Mouse (Mus musculus): Measurements from ENCODE around the gene Dzip1. TPM values are rescaled to one million over a fixed set of nuclear protein-coding genes. Genes with fewer than 3 reads are reported as not detected.

Dzip1 gene
- polyA plus RNA-seq (2014; fragmentation: Illumina TruSeq; extraction: RNeasy Lipid Tissue Mini Kit (QIAGEN cat#74804); ENCODE audit: low read depth, low replicate concordance), result 125 TPM

DNA sequence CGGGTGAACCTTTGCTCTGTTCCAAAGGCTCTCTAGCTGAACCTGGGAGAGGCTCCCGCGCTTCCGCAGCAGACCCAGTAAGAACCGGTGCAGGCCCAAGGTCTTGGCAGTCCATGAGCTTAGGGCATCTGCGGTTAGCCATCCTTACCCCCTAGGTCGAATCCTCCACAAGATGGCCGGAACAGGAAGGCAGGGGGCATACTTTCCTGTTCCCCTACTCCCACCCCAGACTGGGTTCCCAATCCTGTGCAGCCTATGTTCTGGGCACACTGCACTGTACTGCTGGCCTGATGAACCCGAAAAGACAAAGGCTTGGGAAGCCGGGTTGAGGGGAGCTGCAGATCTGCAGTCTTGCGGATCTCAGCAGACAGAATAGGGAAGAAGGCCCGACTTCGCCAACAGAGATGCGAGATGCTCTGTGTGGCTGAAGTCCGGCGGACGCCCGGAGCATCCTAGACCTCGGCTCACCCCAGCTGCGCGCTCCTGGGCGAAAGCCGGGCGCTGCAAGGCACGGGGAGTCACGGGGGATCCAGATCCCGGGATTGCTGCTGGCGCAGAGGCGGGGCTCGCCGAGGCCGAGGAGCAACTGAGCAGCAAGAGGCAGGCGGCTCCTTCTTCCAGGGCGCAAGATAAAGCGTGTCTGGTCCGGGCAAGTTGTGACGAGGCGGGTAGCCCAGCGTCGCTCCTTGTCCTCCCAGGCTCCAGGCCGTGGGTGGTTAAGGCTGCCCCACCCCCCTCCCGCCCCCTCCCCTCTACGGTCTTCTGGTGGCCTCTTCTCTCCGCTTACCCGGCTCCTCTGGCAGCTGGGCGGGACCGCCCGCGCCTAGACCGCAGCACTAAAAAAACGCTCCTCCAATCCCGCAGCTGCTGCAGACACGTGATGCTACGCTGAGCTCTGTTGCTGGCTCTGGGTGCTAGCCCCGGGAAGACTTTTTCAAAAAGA is at the start of gene Dzip1:
TSS of gene Dzip1 (minus strand) at position 788 of the 943 bp plus-strand sequence.

GRCm38 (mm10) chr14:118937533-118938492 is 12.6 kb upstream of the Dzip1 start, which contains the start of gene Dnajc3:
Dnajc3 (plus strand) TSS chr14:118937976.

Other genes with a start within 250 kb of the Dzip1 start
- gene Abcc4, start 219.2 kb downstream of the Dzip1 start, polyA plus RNA-seq (2014; fragmentation: Illumina TruSeq; extraction: RNeasy Lipid Tissue Mini Kit (QIAGEN cat#74804); ENCODE audit: low read depth, low replicate concordance), result 1.5 TPM
- 0.69 TPM for gene Cldn10, start 137.6 kb downstream of the Dzip1 start, polyA plus RNA-seq (2014; fragmentation: Illumina TruSeq; extraction: RNeasy Lipid Tissue Mini Kit (QIAGEN cat#74804); ENCODE audit: low read depth, low replicate concordance)
- 58.3 TPM for gene Dnajc3, start 12.5 kb upstream of the Dzip1 start, polyA plus RNA-seq (2014; fragmentation: Illumina TruSeq; extraction: RNeasy Lipid Tissue Mini Kit (QIAGEN cat#74804); ENCODE audit: low read depth, low replicate concordance)
- gene Uggt2, start 174.0 kb upstream of the Dzip1 start, polyA plus RNA-seq (2014; fragmentation: Illumina TruSeq; extraction: RNeasy Lipid Tissue Mini Kit (QIAGEN cat#74804); ENCODE audit: low read depth, low replicate concordance), result 50.5 TPM
- gene Hs6st3, start 212.9 kb upstream of the Dzip1 start, polyA plus RNA-seq (2014; fragmentation: Illumina TruSeq; extraction: RNeasy Lipid Tissue Mini Kit (QIAGEN cat#74804); ENCODE audit: low read depth, low replicate concordance), result not detected

All from testis, adult 10 weeks (tissue).